Mouse (Mus musculus) liver, postnatal 0 days (tissue): ENCODE measurements around the gene Vmn2r80.
"Not testable (repeated sequence)": the region's sequence is repeated elsewhere in the genome, so short reads cannot be mapped to it uniquely, and the experiment has no call there.

Source experiments
- CTCF ChIP-seq: sonication (generic); IDR thresholded peaks from 2 replicates; pipeline ENCODE4 v1.5.1; 2016; ENCODE audit warnings: antibody characterized with exemption, low read depth
- EP300 ChIP-seq: IDR thresholded peaks from 2 replicates; pipeline ENCODE4 v1.6.1; 2016; ENCODE audit warnings: antibody characterized with exemption, low read depth, mild to moderate bottlenecking

- TF ChIP-seq CTCF, EP300: not testable (repeated sequence)
Measured at GRCm38 (mm10) chr10:79199973-79200372, 51.4 kb downstream of the Vmn2r80 start.
